Mouse (Mus musculus): ENCODE data around the gene Gm5105.

DNA sequence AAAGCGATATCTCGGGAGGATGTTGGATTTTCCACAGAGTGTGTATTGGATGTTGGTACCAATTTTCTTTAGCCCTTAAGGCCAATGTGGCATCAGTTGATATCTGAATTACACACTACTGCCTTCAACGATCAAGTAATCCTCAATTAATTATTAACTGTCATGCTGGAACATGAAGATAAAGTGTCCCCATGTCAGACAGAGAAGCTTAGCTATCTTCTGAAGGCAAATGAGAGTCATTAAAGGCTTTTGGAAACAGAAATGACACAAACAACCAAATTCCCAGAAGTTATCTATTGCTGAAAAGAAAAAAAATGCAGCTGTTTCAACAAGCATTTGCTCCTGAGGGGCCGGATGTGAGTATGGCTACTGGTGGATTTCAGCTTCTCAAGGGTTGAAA is 45.2 kb downstream of the Gm5105 start:
- no peak for TF ChIP-seq POLR2A (IDR thresholded peaks at IDR 0.05; ENCODE audit: control insufficient read depth, extremely low read depth, insufficient read depth, low read length, poor library complexity)
- no peak for TF ChIP-seq CTCF (IDR thresholded peaks at IDR 0.05; ENCODE audit: borderline replicate concordance, control insufficient read depth, extremely low read depth, insufficient read depth, low read length, poor library complexity)
